Mouse (Mus musculus): Measurements from ENCODE around the gene Eif2ak3. TPM values are rescaled to one million over a fixed set of nuclear protein-coding genes. Genes with fewer than 3 reads are reported as not detected.
"Not testable (repeated sequence)": the region's sequence is repeated elsewhere in the genome, so short reads cannot be mapped to it uniquely, and the experiment has no call there.

The Eif2ak3 gene
- 168 and 185 TPM in 2 replicates for total RNA-seq (2017)

DNA sequence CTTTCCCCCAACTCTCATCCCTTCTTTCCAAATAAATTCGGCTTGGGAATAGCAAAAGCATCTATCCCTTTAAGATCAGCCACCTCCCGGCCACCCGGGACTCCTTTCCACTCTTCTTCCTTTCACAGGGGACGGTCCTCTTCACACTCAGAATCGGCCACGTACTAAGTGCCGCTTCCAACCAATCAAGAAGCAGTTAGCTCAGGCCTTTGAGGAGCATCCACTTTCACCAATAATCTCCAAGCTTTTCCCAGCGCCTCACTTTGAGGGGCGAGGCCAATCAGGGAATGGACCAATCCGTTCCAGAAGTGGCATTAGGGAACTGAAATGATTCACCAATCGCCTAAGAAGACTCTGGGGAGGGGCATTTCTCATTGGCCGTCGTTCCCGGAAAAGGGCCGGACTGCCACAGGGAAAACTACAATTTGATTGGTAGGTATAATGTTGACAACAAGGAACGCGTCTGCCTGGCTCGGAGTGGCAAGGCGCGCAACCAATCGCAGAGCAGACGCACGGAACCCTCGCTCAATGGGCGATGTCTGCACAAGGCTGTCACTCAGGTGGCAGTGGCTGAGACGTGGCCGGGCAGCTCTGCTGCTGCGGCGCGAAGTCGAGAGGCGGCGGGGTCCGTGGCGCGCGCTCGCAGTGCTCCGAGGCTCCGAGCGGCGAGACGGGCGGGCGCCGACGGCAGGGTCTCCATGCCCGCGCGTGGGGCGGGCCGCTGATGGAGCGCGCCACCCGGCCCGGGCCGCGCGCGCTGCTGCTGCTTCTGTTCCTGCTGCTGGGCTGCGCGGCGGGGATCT, at the start of gene Eif2ak3:
Gene Eif2ak3, plus strand, starts transcription at position 514 of the 803 bp plus-strand sequence.
- ATAC-seq (ENCODE audit: extremely low read depth, insufficient number of reproducible peaks, low FRiP score, poor library complexity, severe bottlenecking): peak; percentile 93

DNA sequence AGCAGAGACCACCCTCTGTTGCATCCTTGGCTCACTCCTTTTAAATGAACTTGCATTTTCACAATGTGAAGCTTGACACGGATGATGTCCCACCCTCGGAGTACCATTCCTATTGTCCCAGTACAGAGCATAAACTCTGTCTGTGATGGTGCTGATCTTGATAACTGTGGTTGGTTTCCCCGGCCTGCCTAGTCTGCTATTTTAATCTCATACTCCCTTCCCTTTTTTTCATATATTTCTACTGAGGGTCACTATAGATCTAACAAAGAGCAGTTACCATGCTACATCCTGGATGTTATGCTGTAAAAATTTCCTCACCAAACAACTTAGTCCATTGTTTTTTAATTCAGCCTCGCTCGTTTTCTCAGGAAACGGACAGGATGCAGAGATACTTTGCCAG, 47.4 kb upstream of the Eif2ak3 start:
- ATAC-seq (ENCODE audit: extremely low read depth, insufficient number of reproducible peaks, low FRiP score, poor library complexity, severe bottlenecking): no peak

DNA sequence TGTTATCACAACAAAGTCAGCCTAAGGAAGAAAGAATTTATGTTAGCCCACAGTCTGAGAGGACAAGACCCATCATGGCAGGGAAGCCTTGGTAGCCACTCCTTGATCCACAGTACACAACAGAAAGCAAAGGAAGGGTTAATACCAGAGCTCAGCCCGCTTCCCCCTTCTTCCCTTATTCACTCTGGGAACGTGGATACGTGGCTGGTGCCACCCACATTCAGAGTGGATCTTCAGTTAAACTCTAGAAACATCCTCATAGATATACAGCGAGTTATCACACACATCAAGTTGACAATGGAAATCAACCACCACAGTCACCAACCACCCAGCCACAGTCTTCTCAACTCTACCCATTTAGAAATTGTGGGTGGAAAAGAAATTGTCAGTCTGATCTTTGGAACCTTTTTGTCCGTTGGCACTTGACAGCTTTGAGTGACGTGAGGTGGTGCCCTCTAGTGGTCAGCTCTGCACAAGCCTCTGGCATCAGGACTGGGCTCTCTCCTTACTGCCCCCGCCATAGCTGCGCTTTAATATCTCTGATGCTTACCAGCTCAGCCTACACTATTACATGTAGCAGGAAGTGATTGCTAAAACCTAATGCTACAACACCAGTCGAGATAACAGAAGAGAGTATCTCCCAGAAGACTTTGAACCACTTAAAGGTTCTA, 46.6 kb upstream of the Eif2ak3 start:
- ATAC-seq (ENCODE audit: extremely low read depth, insufficient number of reproducible peaks, low FRiP score, poor library complexity, severe bottlenecking): peak; percentile 94

- ATAC-seq (ENCODE audit: extremely low read depth, insufficient number of reproducible peaks, low FRiP score, poor library complexity, severe bottlenecking): peak; percentile 70
These were observed 39.7 kb upstream of the Eif2ak3 start for GRCm38 (mm10) chr6:70804632-70805031.

- peak; percentile 60; the same call in 1 of the 2 replicates for ATAC-seq (ENCODE audit: extremely low read depth, insufficient number of reproducible peaks, low FRiP score, poor library complexity, severe bottlenecking)
These were observed 39.0 kb upstream of the Eif2ak3 start for GRCm38 (mm10) chr6:70805267-70805666.

DNA sequence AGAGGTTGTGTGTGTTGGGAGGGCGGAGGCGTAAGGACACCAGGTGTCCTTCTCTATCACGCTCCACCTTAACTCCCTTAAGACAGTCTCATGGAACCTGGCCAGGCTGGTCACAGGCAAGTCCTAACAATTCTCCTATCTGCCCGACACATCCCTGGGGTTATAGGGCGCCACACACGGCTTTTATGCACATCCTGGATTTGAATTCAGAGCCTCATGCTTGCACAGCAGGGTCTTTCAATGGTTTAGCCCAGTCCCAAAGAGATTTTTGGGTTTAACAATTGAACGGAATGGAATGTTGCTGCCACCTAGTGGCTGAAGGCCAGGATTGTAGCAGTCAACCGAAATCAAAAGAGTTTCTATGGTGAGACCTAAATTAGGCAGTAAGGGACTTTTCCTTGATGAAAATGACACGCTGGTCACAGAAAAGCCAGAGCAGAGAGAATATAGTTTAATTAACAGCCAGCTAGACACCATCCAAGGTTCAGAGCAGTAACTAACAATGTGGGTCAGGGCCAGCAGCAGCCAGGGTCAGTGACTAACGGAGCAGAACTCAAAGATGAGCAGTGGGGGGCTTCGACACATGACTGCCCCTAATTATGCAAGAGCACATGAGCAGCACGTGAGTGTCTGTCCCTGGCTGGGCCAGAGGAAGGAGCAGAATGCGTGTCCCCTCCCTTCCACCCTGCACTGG, 38.3 kb upstream of the Eif2ak3 start:
- peak; percentile 67 for ATAC-seq (ENCODE audit: extremely low read depth, insufficient number of reproducible peaks, low FRiP score, poor library complexity, severe bottlenecking)

DNA sequence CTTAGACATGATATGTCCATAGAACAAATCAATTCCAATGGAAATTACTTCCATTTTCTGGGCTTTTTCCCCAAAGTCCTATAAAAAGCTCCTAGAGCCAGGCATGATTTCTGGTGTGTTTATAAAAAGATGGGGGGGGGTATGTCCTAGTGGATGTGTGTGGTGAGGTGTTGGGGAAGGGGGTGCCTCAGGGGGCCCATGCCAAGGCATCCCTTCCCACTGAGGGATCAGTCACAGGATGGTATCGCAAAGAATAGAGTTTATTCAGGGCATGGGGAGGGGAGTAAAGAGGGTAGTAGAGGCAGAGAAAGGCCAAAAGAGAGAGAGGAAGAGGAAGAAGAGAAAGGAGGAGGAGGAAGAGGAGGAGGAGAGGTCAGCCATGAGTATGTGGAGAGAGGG, 37.8 kb upstream of the Eif2ak3 start:
- no peak for ATAC-seq (ENCODE audit: extremely low read depth, insufficient number of reproducible peaks, low FRiP score, poor library complexity, severe bottlenecking)

DNA sequence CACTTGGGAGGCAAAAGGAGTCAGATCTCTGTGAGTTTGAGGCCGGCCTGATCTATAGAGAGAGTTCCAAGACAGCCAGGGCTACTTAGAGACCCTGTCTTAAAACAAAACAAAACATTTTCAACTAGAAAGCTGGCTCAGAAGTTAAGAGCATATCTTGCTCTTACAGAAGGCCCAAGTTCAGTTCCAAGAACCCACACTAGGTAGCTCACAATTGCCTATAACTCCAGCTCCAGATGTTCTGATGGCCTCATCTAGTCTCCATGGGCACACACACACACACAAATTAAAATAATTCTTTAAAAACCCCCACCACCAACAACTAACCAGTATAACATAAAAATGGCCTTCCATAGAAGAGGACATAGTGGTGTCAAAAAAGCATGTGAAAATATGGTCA, 33.8 kb upstream of the Eif2ak3 start:
- no peak for ATAC-seq (ENCODE audit: extremely low read depth, insufficient number of reproducible peaks, low FRiP score, poor library complexity, severe bottlenecking)

- peak; percentile 70 for ATAC-seq (ENCODE audit: extremely low read depth, insufficient number of reproducible peaks, low FRiP score, poor library complexity, severe bottlenecking)
These were observed 32.5 kb upstream of the Eif2ak3 start for GRCm38 (mm10) chr6:70811557-70812525.

DNA sequence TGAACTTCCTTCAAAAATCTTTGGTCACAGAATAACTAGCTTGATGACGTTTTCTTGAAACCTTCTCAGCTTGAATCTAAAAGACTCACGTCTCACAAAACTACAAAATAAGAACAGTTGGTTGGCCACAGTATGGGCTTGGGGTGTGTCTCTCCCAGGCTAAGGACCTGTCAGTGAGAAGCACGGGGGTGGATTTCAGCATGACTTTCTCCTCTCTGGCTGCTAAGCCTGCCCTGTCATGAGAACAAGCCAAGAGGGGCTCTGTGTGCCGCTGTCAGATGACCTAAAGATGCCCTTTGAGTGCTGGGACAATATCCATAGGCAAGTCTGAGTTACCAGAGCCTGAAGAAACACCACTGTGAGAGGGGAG, 31.8 kb upstream of the Eif2ak3 start:
- no peak for ATAC-seq (ENCODE audit: extremely low read depth, insufficient number of reproducible peaks, low FRiP score, poor library complexity, severe bottlenecking)

DNA sequence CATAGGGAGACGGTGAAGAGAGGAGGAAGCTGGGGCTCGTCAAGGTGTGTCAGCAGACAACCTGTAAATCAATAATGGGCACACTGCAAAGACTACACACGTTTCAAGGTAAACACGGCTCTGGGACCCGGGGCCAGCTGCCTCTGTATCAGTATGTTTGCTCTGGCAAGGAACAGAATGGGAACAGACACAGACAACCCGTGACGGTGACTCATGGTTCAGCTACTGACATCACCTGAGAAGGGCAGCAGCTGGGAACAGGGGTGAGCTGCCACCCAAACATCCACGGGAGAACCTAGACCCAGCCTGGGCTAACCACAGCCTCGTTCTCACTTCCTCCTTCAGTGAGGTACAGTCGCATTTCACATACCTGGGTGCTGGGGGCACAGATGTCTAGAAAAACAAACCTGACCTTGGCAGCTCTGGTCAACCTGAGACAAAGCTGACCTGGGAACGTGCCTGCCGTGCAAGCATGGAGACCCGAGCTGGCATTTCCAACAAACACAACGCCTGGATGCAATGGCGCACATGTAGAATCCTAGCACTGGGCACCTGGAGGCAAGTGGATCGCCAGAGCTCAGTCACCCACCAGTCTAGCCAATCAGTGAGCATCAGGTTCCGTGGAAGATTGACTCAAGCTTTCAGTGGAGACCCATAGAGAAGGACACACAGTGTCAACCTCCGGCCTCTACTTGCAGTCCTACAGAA, 30.2 kb upstream of the Eif2ak3 start:
- ATAC-seq (ENCODE audit: extremely low read depth, insufficient number of reproducible peaks, low FRiP score, poor library complexity, severe bottlenecking): peak; percentile 91

GRCm38 (mm10) chr6:70814629-70814950, 29.7 kb upstream of the Eif2ak3 start:
- no peak for ATAC-seq (ENCODE audit: extremely low read depth, insufficient number of reproducible peaks, low FRiP score, poor library complexity, severe bottlenecking)

DNA sequence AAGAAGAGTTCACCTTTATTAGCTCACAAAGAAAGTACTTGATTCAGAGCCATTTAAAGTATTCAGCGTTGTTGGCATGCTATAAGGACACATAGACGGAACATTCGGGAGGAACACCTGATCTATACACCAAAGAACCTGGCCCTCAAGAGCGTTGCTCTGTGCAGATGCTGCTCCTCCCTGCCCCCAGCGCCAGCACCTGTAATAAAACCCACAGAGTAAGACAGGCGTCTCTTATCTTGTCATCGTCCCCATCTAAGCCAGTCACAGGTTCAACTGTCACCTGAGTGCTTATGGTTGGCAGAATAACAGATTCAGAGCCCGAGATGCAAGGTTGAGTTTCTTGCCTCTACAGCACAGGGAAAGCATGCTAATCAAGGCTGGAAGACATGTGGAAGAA, 28.8 kb upstream of the Eif2ak3 start:
- ATAC-seq (ENCODE audit: extremely low read depth, insufficient number of reproducible peaks, low FRiP score, poor library complexity, severe bottlenecking): no peak

DNA sequence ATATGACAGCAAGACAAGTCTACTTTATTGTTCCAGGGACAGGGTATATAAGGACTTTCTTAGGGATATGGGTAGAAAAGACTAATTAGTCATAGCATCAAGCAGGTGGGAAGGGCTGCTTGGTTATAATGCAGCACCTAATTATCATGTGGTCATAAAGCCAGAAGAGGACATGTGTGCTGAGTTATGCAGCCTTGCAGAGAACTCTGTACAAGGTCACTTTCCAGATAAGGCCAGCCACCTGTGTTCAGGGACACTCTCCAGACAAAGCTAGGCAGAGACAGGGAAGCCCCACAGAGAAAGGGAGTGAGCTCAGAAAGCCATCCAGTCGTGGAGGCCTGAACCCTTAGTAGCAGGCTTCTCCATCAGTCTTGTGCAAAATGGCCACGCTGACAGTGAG, 22.7 kb upstream of the Eif2ak3 start:
- no peak for ATAC-seq (ENCODE audit: extremely low read depth, insufficient number of reproducible peaks, low FRiP score, poor library complexity, severe bottlenecking)

GRCm38 (mm10) chr6:70822386-70822910, 21.9 kb upstream of the Eif2ak3 start:
- no peak for ATAC-seq (ENCODE audit: extremely low read depth, insufficient number of reproducible peaks, low FRiP score, poor library complexity, severe bottlenecking)

DNA sequence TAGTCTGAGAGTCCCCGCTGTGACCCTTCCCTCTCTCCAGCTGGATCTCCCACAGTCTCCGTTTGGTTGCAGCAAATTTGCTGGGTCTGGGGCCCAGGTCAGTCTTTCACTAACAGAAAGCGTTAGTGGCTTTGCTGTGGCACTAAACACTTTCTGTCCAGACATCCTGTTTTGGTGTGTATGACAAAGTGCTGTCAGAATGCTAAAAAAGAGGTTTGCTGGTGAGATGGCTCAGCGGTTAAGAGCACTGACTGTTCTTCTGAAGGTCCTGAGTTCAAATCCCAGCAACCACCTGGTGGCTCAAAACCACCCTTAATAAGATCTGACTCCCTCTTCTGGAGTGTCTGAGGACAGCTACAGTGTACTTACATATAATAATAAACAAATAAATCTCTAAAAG, 21.0 kb upstream of the Eif2ak3 start:
- ATAC-seq (ENCODE audit: extremely low read depth, insufficient number of reproducible peaks, low FRiP score, poor library complexity, severe bottlenecking): not testable (repeated sequence)

DNA sequence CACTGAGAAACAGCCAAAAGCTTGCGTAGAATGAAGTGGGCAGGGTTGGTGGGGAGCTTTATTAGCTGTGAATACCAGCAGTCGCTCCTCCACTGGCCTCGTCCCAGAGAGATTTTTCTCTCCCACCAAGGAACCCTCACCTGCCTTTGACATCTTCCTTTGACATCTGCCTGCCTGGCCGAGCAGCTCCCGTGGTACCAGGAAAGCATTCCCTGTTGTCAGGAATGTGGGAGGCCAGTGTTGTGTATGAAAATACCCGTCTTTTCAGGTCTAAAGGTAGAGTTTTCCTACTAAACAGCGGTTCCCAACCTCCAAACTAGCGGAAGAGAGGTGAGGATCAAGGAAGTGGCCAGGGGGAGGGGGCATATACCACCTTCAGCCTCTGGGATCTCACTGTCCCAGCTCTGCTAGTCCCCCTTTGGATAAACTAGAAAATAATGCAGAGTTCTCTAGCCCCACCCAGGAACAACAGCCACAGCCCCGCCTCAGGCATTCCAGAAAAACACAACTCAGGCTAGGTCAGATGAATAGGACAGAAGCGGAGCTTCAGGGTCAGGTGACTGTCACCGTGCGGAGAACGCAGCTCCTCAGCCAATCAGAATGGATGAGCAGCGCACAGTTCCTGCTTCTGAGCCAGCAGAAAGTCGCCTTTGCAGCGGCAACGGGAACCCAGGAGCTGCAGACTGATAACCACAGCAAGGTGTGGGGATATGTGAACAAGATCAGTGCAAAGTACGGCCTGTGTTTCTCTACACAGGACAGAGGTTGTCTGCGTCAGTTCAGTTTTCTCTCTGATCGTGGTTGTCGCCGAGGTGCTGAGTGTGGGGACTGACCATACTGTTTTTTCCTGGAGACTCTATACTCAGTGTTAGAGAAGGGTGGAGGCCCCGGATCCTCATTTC, 20.0 kb upstream of the Eif2ak3 start:
- peak; percentile 88 for ATAC-seq (ENCODE audit: extremely low read depth, insufficient number of reproducible peaks, low FRiP score, poor library complexity, severe bottlenecking)
